Mouse (Mus musculus): ENCODE data around the gene Rnf141. TPM values are rescaled to one million over a fixed set of nuclear protein-coding genes. Genes with fewer than 3 reads are reported as not detected.

Rnf141 gene
- polyA plus RNA-seq (2017; shearing (Covaris generic)): 13.7 TPM

DNA sequence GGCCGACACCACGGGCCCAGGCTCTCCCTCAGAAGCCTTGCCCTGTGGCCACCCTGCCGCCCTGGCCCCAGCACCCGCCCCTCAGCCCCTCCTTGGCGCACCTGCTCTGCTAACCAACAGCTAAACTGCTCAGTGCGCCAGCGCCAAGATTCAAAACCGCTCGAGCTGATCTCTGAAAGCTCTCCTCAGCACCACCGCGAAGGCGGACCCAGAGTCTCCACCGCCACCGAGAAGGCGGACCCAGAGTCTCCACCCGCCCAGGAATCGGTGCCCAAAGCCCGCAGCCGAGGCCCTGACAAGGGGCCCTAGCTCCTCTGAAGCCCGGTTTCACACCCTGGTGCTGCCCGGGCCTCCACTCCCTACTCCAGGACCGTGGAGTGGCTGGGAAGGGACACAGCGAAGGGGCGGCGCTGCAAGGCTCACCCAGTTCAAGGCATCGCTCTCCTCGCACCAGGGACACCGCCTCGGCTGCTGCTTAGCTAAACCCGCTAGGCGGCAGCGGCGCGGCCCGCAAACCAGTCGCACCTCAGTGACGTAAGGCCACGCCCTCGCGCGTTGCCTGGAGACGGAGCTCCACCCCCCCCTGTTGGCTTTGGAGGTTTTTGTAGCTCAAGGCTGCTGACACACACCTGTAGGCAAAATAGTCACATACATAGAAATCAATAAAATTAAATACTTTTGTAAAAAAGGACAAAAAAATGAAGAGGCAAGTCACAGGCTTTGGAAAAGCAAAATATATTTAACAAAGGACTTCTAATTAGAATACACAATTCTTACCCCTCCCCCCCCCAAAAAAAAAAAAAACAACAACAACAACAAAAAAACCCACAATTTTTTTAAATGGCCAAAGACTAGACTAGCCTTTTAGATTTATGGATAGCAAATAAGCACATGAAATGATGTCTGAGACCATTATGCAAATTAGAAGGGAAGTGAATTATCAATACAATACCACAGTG, at the start of gene Rnf141:
Gene Rnf141, minus strand, starts transcription at position 542 of the 959 bp plus-strand sequence.

DNA sequence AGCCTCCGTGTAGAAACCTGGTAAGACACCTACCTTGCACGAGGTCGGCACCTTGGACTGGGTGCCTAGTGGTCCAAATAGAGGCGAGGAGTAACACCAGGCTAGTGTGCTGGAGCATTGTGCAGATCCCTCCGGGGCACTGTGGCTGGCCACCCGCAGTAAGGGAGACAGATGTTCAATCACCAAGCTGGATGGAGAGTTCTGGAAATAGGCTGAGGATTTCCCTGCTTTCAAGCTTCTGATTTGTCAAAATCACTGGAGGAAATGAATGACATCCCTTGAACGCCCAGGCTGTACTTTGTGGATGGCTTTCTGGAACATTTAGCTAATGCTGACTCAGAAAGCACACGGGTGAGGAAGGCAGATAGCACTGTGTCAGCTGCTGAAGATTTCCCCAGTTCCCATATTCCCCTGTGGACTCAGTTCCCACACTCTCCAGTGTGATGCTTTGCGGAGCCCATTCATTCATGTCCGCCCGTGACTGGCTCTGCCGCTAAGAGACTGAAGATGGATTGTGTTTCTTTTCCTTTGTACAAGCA, 18.6 kb upstream of the Rnf141 start, which contains the start of gene Lyve1:
Gene Lyve1, minus strand, starts transcription at position 489 of the 539 bp plus-strand sequence.

DNA sequence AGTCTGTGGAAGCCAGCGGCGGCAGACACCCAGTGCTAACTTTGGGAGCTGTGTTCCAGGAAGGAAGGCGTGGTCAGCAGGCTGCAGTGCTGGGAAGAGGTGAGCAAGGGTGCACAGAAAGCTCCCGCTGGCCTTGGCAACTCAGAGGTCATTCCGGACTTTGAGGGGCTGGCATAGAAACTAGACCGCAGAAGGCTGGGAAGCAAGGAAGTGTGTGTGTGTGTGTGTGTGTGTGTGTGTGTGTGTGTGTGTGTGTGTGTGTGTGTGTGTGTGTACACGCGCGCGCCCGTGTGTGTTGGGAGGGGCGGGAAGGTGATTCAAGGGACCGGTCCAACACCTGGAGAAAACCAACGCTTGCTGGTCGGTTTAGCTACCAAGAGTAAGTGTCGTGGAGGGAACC, 76.3 kb downstream of the Rnf141 start, which contains the start of gene Ampd3:
Gene Ampd3, plus strand, starts transcription at position 206 of the 400 bp plus-strand sequence.

Other genes starting within 250 kb of the Rnf141 start
- 10.1 TPM for gene Sbf2, start 229.5 kb downstream of the Rnf141 start, polyA plus RNA-seq (2017; shearing (Covaris generic))
- not detected for gene Adm, start 216.8 kb downstream of the Rnf141 start, polyA plus RNA-seq (2017; shearing (Covaris generic))
- gene Ampd3, start 76.3 kb downstream of the Rnf141 start, polyA plus RNA-seq (2017; shearing (Covaris generic)): 23.4 TPM
- 0.06 TPM for gene Lyve1, start 18.8 kb upstream of the Rnf141 start, polyA plus RNA-seq (2017; shearing (Covaris generic))
- gene Mrvi1, start 138.0 kb upstream of the Rnf141 start, polyA plus RNA-seq (2017; shearing (Covaris generic)): 1.3 TPM
- gene Ctr9, start 184.5 kb upstream of the Rnf141 start, polyA plus RNA-seq (2017; shearing (Covaris generic)): 62.0 TPM
- gene Eif4g2, start 238.6 kb upstream of the Rnf141 start, polyA plus RNA-seq (2017; shearing (Covaris generic)): 872 TPM